In the genomic region with DNA sequence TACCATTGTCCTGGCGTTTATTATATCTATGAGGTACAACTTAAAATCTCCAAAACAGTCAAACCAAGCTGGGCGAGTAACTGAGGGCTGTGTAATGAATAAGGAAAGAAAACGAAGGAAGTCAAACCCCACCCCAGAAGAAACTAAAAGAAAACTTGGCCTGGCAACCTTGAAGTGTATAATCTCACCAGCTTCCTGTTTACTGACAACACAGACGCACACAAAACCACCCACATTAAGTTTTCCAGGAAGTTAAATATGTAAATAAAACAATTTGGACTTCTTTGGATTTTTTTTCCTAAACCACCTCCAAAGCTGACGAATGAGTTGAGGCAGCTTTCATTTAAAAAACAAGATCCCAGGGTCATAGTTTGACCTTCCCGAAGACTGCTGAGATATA, we compare ENCODE assay signal across 25 mouse cellular contexts. TPM values are rescaled to one million over a fixed set of nuclear protein-coding genes. Genes with fewer than 3 reads are reported as not detected.
DNase-seq lines count a peak whose midpoint lies in the region; ATAC-seq and TF ChIP-seq lines count a peak whose summit lies in the region.
"Had no signal": no experiment of that assay in that cellular context is flagged by ENCODE, and none has a peak within 500 bp of the region (broad histone marks: within the 10 kb centered on the region; RNA-seq: fewer than 3 reads in every experiment).

No protein-coding gene starts in this region.

- H3K4me3 ChIP-seq in lung, embryonic 14.5 days (ENCODE audit: low read depth, low read length): no peak overlapping the region
- H3K4me3 ChIP-seq in lung, adult 2 months (replicated peaks; ENCODE audit: extremely low read depth, low read depth, low read length): no peak overlapping the region
- H3K4me3 ChIP-seq in lung, postnatal 0 days (ENCODE audit: low read depth, low read length): no peak overlapping the region
- H3K4me3 ChIP-seq: embryonic facial prominence, embryonic 12.5 days; embryonic facial prominence, embryonic 15.5 days; gastrocnemius, adult 2 months; heart, embryonic 10.5 days; heart, embryonic 13.5 days had no signal

- WGBS in lung, embryonic 14.5 days: 39% methylated on average over 6 of the region's 6 CpGs
- 25% methylated on average over 6 of the region's 6 CpGs for WGBS in lung, adult 2 months
- 22% methylated on average over 6 of the region's 6 CpGs for WGBS in lung, postnatal 0 days

- DNase-seq in lung, embryonic 14.5 days: peak; percentile 62
- no peak for DNase-seq in lung, adult 2 months
- DNase-seq in lung, postnatal 0 days (ENCODE audit: low spot score): peak; percentile 50
- DNase-seq in lung, postnatal 4 days: no peak
- DNase-seq in induced T-regulatory cell, adult 2 months (ENCODE audit: low read depth): peak; percentile 12
- DNase-seq in lung, postnatal 36 days: peak; percentile 28
- DNase-seq: adrenal gland, adult 2 months; adrenal gland, postnatal 14 days; cerebellum, adult 11 months; cerebellum, adult 2 months; cerebellum, adult 9-11 months; cerebellum, postnatal 25 days; forebrain, postnatal 0 days; gastrocnemius, adult 2 months; gastrocnemius, postnatal 14 days; heart, adult 18-20 months; heart, postnatal 14 days; heart, postnatal 4 days had no signal

- H3K9me3 ChIP-seq in lung, embryonic 14.5 days (ENCODE audit: low read depth, low read length): no peaks in the 10 kb centered on the region
- H3K9me3 ChIP-seq in lung, postnatal 0 days (ENCODE audit: low read length): no peaks in the 10 kb centered on the region
- H3K9me3 ChIP-seq: embryonic facial prominence, embryonic 12.5 days; embryonic facial prominence, embryonic 15.5 days; heart, embryonic 10.5 days; heart, embryonic 13.5 days had no signal

- no peaks in the 10 kb centered on the region for H3K27me3 ChIP-seq in lung, embryonic 14.5 days (ENCODE audit: insufficient read depth, low read length)
- no peaks in the 10 kb centered on the region for H3K27me3 ChIP-seq in lung, postnatal 0 days (replicated peaks; ENCODE audit: insufficient read depth, low read length)
- H3K27me3 ChIP-seq: embryonic facial prominence, embryonic 12.5 days; embryonic facial prominence, embryonic 15.5 days; heart, embryonic 13.5 days had no signal

- H3K27ac ChIP-seq in lung, embryonic 14.5 days (ENCODE audit: low read depth): peak overlapping the region; percentile 39
- peak overlapping the region; percentile 10; the same call in 1 of the 2 replicates for H3K27ac ChIP-seq in lung, postnatal 0 days (ENCODE audit: low read length)
- H3K27ac ChIP-seq: embryonic facial prominence, embryonic 12.5 days; embryonic facial prominence, embryonic 15.5 days; gastrocnemius, adult 2 months; heart, embryonic 10.5 days; heart, embryonic 13.5 days; hindbrain, embryonic 14.5 days had no signal

- TF ChIP-seq CTCF in lung, embryonic 14.5 days (IDR thresholded peaks at IDR 0.05; ENCODE audit: low read depth): no peak
- TF ChIP-seq CTCF in lung, adult 2 months (IDR thresholded peaks at IDR 0.05; ENCODE audit: insufficient read depth, low read length): no peak
- TF ChIP-seq CTCF in lung, postnatal 0 days (IDR thresholded peaks at IDR 0.05): no peak

- TF ChIP-seq POLR2A in lung, adult 2 months (IDR thresholded peaks at IDR 0.05; ENCODE audit: borderline replicate concordance, extremely low read depth, low read depth, low read length): no peak

- H3K4me2 ChIP-seq in lung, embryonic 14.5 days: no peak overlapping the region
- no peak overlapping the region for H3K4me2 ChIP-seq in lung, postnatal 0 days (replicated peaks; ENCODE audit: low read depth, low read length)
- H3K4me2 ChIP-seq: embryonic facial prominence, embryonic 12.5 days; embryonic facial prominence, embryonic 15.5 days; heart, embryonic 13.5 days; hindbrain, embryonic 14.5 days had no signal

- H3K4me1 ChIP-seq in lung, embryonic 14.5 days (ENCODE audit: insufficient read depth): peaks cover 11% of the 10 kb centered on the region; the same call in 1 of the 2 replicates
- peaks cover 3% of the 10 kb centered on the region for H3K4me1 ChIP-seq in lung, adult 2 months (ENCODE audit: control insufficient read depth, insufficient read depth, low read length)
- H3K4me1 ChIP-seq in lung, postnatal 0 days (ENCODE audit: insufficient read depth, low read depth, low read length): peaks cover 3% of the 10 kb centered on the region; the same call in 1 of the 2 replicates
- H3K4me1 ChIP-seq: heart, embryonic 10.5 days; heart, embryonic 13.5 days had no signal

- H3K36me3 ChIP-seq in lung, embryonic 14.5 days (ENCODE audit: insufficient read depth): no peaks in the 10 kb centered on the region
- H3K36me3 ChIP-seq in lung, postnatal 0 days (ENCODE audit: insufficient read depth, low read length): no peaks in the 10 kb centered on the region
- H3K36me3 ChIP-seq: embryonic facial prominence, embryonic 12.5 days; embryonic facial prominence, embryonic 15.5 days; heart, embryonic 10.5 days; heart, embryonic 13.5 days had no signal

- H3K9ac ChIP-seq in lung, embryonic 14.5 days: no peak overlapping the region
- H3K9ac ChIP-seq in lung, postnatal 0 days (replicated peaks; ENCODE audit: low read depth): no peak overlapping the region
- H3K9ac ChIP-seq: embryonic facial prominence, embryonic 12.5 days; embryonic facial prominence, embryonic 15.5 days; forebrain, postnatal 0 days; heart, embryonic 13.5 days; hindbrain, embryonic 14.5 days had no signal

- ATAC-seq in lung, embryonic 14.5 days (ENCODE audit: insufficient read depth): no peak
- ATAC-seq in lung, postnatal 0 days: peak; percentile 50; the same call in 1 of the 2 replicates
- ATAC-seq: CD4-positive, CD25-positive, alpha-beta regulatory T cell, adult 4 months; forebrain, embryonic 14.5 days; forebrain, postnatal 0 days had no signal

- peak; percentile 83 for TF ChIP-seq EP300 in lung, postnatal 0 days (IDR thresholded peaks at IDR 0.05)

RNA-seq across cellular contexts. Expression of gene Foxp1, which starts 18.1 kb away (rescaled TPM):
- 111 and 114 TPM in 2 replicates for polyA plus RNA-seq in lung, embryonic 14.5 days (2014; fragmentation: Nextera tagmentation; extraction: Ambion mirVana)
- polyA plus RNA-seq in lung, adult 2 months (2012; rRNA removed): 135 and 169 TPM in 2 replicates
- 113 and 121 TPM in 2 replicates for polyA plus RNA-seq in lung, postnatal 0 days (2015; fragmentation: Nextera tagmentation; extraction: Ambion mirVana)

Comparison
In these comparisons a context has a peak if more than half of its experiments do, and no peak if none do; other contexts are left out.
1. DNase-seq: peak in lung, embryonic 14.5 days (single experiment), lung, postnatal 0 days (single experiment), induced T-regulatory cell, adult 2 months (single experiment) and lung, postnatal 36 days (single experiment); none in lung, adult 2 months (single experiment) and lung, postnatal 4 days (0 of 2).